Mouse (Mus musculus) MEL (cell line): ENCODE measurements around the gene Abca13. TPM values are rescaled to one million over a fixed set of nuclear protein-coding genes. Genes with fewer than 3 reads are reported as not detected.

Experiments used
- DNase-seq: peaks from one replicate; pipeline ENCODE4 v3.0.0; 2011; ENCODE audit warnings: low read depth, low spot score
- H3K27ac ChIP-seq: 2 replicates; pipeline ENCODE4 v1.5.1; 2012; ENCODE audit warnings: low read depth, mild to moderate bottlenecking, control low read depth, low read length, moderate library complexity; ENCODE audit not compliant: control insufficient read depth
- H3K27me3 ChIP-seq, 2 experiments: fragments of 150-350 bp in 1 of 2; sonication (generic) in 1 of 2; 2 replicates each; pipeline ENCODE4 v1.6.1; 2012; ENCODE audit warnings: low read length in 2 of 2, mild to moderate bottlenecking in 2 of 2, improper control_type of control experiment in 1 of 2, moderate library complexity in 1 of 2; ENCODE audit not compliant: insufficient read depth in 2 of 2, control insufficient read depth in 1 of 2
- H3K36me3 ChIP-seq, 2 experiments: 2 replicates each; pipeline ENCODE4 v1.6.1; 2012 to 2014; ENCODE audit warnings: low read length in 2 of 2, improper control_type of control experiment in 1 of 2, inconsistent platforms in 1 of 2, mild to moderate bottlenecking in 1 of 2; ENCODE audit not compliant: insufficient read depth in 2 of 2, control insufficient read depth in 1 of 2
- H3K4me1 ChIP-seq, 2 experiments: fragments of 150-350 bp in 1 of 2; sonication (generic) in 1 of 2; 2 replicates each; pipeline ENCODE4 v1.6.1; 2012; ENCODE audit warnings: low read length in 2 of 2, improper control_type of control experiment in 1 of 2, mild to moderate bottlenecking in 1 of 2; ENCODE audit not compliant: insufficient read depth in 2 of 2, control insufficient read depth in 1 of 2
- H3K4me3 ChIP-seq, 2 experiments: fragments of 150-350 bp in 1 of 2; sonication (generic) in 1 of 2; 2 replicates each; pipeline ENCODE4 v1.5.1; 2012; ENCODE audit warnings: low read depth in 2 of 2, low read length in 2 of 2, mild to moderate bottlenecking in 2 of 2, moderate library complexity in 2 of 2, control low read depth in 1 of 2, improper control_type of control experiment in 1 of 2; ENCODE audit not compliant: control insufficient read depth in 1 of 2, insufficient read depth in 1 of 2
- H3K79me2 ChIP-seq: 2 replicates; pipeline ENCODE4 v1.6.1; 2012; ENCODE audit warnings: mild to moderate bottlenecking, low read length, moderate library complexity; ENCODE audit not compliant: control insufficient read depth, poor library complexity, insufficient read depth
- H3K9ac ChIP-seq: 2 replicates; pipeline ENCODE4 v1.6.1; 2012; ENCODE audit warnings: low read depth, mild to moderate bottlenecking, control low read depth, low read length, moderate library complexity; ENCODE audit not compliant: control insufficient read depth, poor library complexity, severe bottlenecking
- H3K9me3 ChIP-seq: fragments of 150-350 bp; sonication (generic); replicated peaks from 2 replicates; pipeline ENCODE4 v1.6.1; 2012; ENCODE audit warnings: mild to moderate bottlenecking, low read length, improper control_type of control experiment, moderate library complexity; ENCODE audit not compliant: insufficient read depth
- BHLHE40 ChIP-seq: IDR thresholded peaks from 2 replicates; pipeline ENCODE4 v1.6.1; 2012; ENCODE audit warnings: low read depth, mild to moderate bottlenecking, inconsistent platforms, low read length, improper control_type of control experiment, borderline replicate concordance
- CHD2 ChIP-seq: IDR thresholded peaks from 2 replicates; pipeline ENCODE4 v1.6.1; 2011; ENCODE audit warnings: low read length, improper control_type of control experiment
- E2F4 ChIP-seq: IDR thresholded peaks from 2 replicates; pipeline ENCODE4 v1.6.1; 2011; ENCODE audit warnings: low read depth, low read length, improper control_type of control experiment, borderline replicate concordance
- ETS1 ChIP-seq: IDR thresholded peaks from 2 replicates; pipeline ENCODE4 v1.6.1; 2012; ENCODE audit warnings: low read depth, mild to moderate bottlenecking, inconsistent platforms, low read length, improper control_type of control experiment, moderate library complexity
- GATA1 ChIP-seq: IDR thresholded peaks from 2 replicates; pipeline ENCODE4 v1.6.1; 2011; ENCODE audit warnings: low read depth, low read length, improper control_type of control experiment
- HCFC1 ChIP-seq: IDR thresholded peaks from 2 replicates; pipeline ENCODE4 v1.6.1; 2012; ENCODE audit warnings: low read depth, mild to moderate bottlenecking, inconsistent platforms, low read length, improper control_type of control experiment, moderate library complexity
- KAT2A ChIP-seq: conservative IDR thresholded peaks from 2 replicates; pipeline ENCODE4 v1.6.1; 2012; ENCODE audit warnings: low read depth, low read length, improper control_type of control experiment, inconsistent platforms
- MAFK ChIP-seq: IDR thresholded peaks from 2 replicates; pipeline ENCODE4 v1.6.1; 2011; ENCODE audit warnings: low read depth, mild to moderate bottlenecking, low read length, improper control_type of control experiment, borderline replicate concordance
- MAX ChIP-seq: IDR thresholded peaks from 2 replicates; pipeline ENCODE4 v1.6.1; 2011; ENCODE audit warnings: low read length, improper control_type of control experiment
- MAZ ChIP-seq: IDR thresholded peaks from 2 replicates; pipeline ENCODE4 v1.6.1; 2012; ENCODE audit warnings: low read depth, mild to moderate bottlenecking, inconsistent platforms, low read length, improper control_type of control experiment
- MEF2A ChIP-seq: IDR thresholded peaks from 2 replicates; pipeline ENCODE4 v1.6.1; 2014; ENCODE audit warnings: low read depth, mild to moderate bottlenecking, inconsistent platforms, low read length, improper control_type of control experiment; ENCODE audit not compliant: poor library complexity, insufficient replicate concordance, severe bottlenecking; ENCODE audit errors: extremely low read depth
- MXI1 ChIP-seq: IDR thresholded peaks from 2 replicates; pipeline ENCODE4 v1.6.1; 2011; ENCODE audit warnings: mild to moderate bottlenecking, low read depth, low read length, improper control_type of control experiment
- MYB ChIP-seq: IDR thresholded peaks from 2 replicates; pipeline ENCODE4 v1.6.1; 2011; ENCODE audit warnings: mild to moderate bottlenecking, low read depth, low read length, improper control_type of control experiment
- MYC ChIP-seq: IDR thresholded peaks from 2 replicates; pipeline ENCODE4 v1.6.1; 2011; ENCODE audit warnings: low read depth, mild to moderate bottlenecking, low read length, improper control_type of control experiment, moderate library complexity
- NELFE ChIP-seq: IDR thresholded peaks from 2 replicates; pipeline ENCODE4 v1.6.1; 2011; ENCODE audit warnings: low read depth, low read length, improper control_type of control experiment
- POLR2AphosphoS2 ChIP-seq: IDR thresholded peaks from 2 replicates; pipeline ENCODE4 v1.6.1; 2011; ENCODE audit warnings: low read length, improper control_type of control experiment
- POLR2AphosphoS5 ChIP-seq: IDR thresholded peaks from 2 replicates; pipeline ENCODE4 v1.6.1; 2012; ENCODE audit warnings: low read depth, borderline replicate concordance, mild to moderate bottlenecking, inconsistent platforms, low read length, moderate library complexity, mixed read lengths
- RAD21 ChIP-seq: IDR thresholded peaks from 2 replicates; pipeline ENCODE4 v1.6.1; 2011; ENCODE audit warnings: mild to moderate bottlenecking, low read depth, low read length, improper control_type of control experiment
- SIN3A ChIP-seq: IDR thresholded peaks from 2 replicates; pipeline ENCODE4 v1.6.1; 2012; ENCODE audit warnings: low read length, improper control_type of control experiment, inconsistent platforms
- TCF12 ChIP-seq: IDR thresholded peaks from 2 replicates; pipeline ENCODE4 v1.6.1; 2014; ENCODE audit warnings: low read depth, mild to moderate bottlenecking, inconsistent platforms, low read length, improper control_type of control experiment, moderate library complexity
- USF1 ChIP-seq: IDR thresholded peaks from 2 replicates; pipeline ENCODE4 v1.6.1; 2014; ENCODE audit warnings: low read depth, mild to moderate bottlenecking, inconsistent platforms, low read length, improper control_type of control experiment, moderate library complexity
- ZC3H11A ChIP-seq: IDR thresholded peaks from 2 replicates; pipeline ENCODE4 v1.6.1; 2012; ENCODE audit warnings: low read depth, mild to moderate bottlenecking, inconsistent platforms, low read length, improper control_type of control experiment
- polyA plus RNA-seq, 2 experiments: library from polyadenylated mRNA; stranded (reverse) in 1 of 2; unstranded in 1 of 2; fragments of >175 nt in 1 of 2; fragments of >200 nt in 1 of 2; gene quantifications; 2 replicates each; pipeline versions ENCODE4 v1.2.1 to v1.2.4; 2012; ENCODE audit warnings: low replicate concordance in 2 of 2, low read depth in 1 of 2; ENCODE audit not compliant: insufficient read length in 2 of 2, insufficient read depth in 1 of 2, missing spikeins in 1 of 2
- total RNA-seq: library from RNA; depleted of rRNA; stranded (reverse); fragments of 300-350 nt; gene quantifications from 2 replicates; pipeline ENCODE4 v1.2.3, GENCODE M21; 2012

Abca13 gene
- total and polyA plus RNA-seq, 3 experiments = not detected

- no peaks in the 10 kb centered on the region for H3K79me2 ChIP-seq
- no peak for TF ChIP-seq GATA1
- no peak for TF ChIP-seq MAFK
- TF ChIP-seq HCFC1 = no peak
- no peak for TF ChIP-seq MAX
- no peak for TF ChIP-seq SIN3A
- TF ChIP-seq MAZ = no peak
- no peak for TF ChIP-seq MEF2A
- TF ChIP-seq, all 39 proteins: peak for 0
- H3K36me3 ChIP-seq = no peaks in the 10 kb centered on the region
- H3K27ac ChIP-seq = no peak overlapping the region
- H3K27me3 ChIP-seq = no peaks in the 10 kb centered on the region
- H3K9ac ChIP-seq = no peak overlapping the region
- DNase-seq = no peak
- H3K4me3 ChIP-seq = no peak overlapping the region
- no peaks in the 10 kb centered on the region for H3K9me3 ChIP-seq
- H3K4me1 ChIP-seq = no peaks in the 10 kb centered on the region
Observed at GRCm38 (mm10) chr11:9388520-9388919, 196.8 kb downstream of the Abca13 start.

GRCm38 (mm10) chr11:9416946-9417345, 225.2 kb downstream of the Abca13 start:
- no peaks in the 10 kb centered on the region for H3K4me1 ChIP-seq
- H3K79me2 ChIP-seq = no peaks in the 10 kb centered on the region
- H3K27ac ChIP-seq = no peak overlapping the region
- no peak overlapping the region for H3K4me3 ChIP-seq
- no peak for DNase-seq
- H3K9ac ChIP-seq = no peak overlapping the region
- no peak for TF ChIP-seq BHLHE40
- no peak for TF ChIP-seq USF1
- no peak for TF ChIP-seq E2F4
- no peak for TF ChIP-seq MYC
- no peak for TF ChIP-seq KAT2A
- TF ChIP-seq MXI1 = no peak
- no peak for TF ChIP-seq TCF12
- no peak for TF ChIP-seq RAD21
- no peak for TF ChIP-seq MYB
- TF ChIP-seq CHD2 = no peak
- no peak for TF ChIP-seq POLR2AphosphoS2
- no peak for TF ChIP-seq POLR2AphosphoS5
- no peak for TF ChIP-seq ETS1
- no peak for TF ChIP-seq HCFC1
- TF ChIP-seq NELFE = no peak
- TF ChIP-seq ZC3H11A = no peak
- no peaks in the 10 kb centered on the region for H3K9me3 ChIP-seq
- H3K36me3 ChIP-seq = no peaks in the 10 kb centered on the region
- H3K27me3 ChIP-seq = no peaks in the 10 kb centered on the region
